Mouse (Mus musculus) liver, embryonic 15.5 days (tissue): ENCODE results near the gene Ablim2. TPM values are rescaled to one million over a fixed set of nuclear protein-coding genes. Genes with fewer than 3 reads are reported as not detected.

Experiments used
- ATAC-seq: fragments of 200-750 bp; cut with Nextera tagmentation; 2 replicates; pipeline ENCODE4 v1.8.0; 2017; ENCODE audit warnings: moderate number of reproducible peaks, mild to moderate bottlenecking, moderate library complexity; ENCODE audit not compliant: insufficient read depth
- H3K27ac ChIP-seq: fragments of 300-500 bp; sonication (generic); replicated peaks from 2 replicates; pipeline ENCODE4 v1.5.1; 2015; ENCODE audit warnings: mild to moderate bottlenecking, inconsistent platforms
- H3K27me3 ChIP-seq: fragments of 300-500 bp; sonication (generic); 2 replicates; pipeline ENCODE4 v1.6.1; 2015; ENCODE audit warnings: mild to moderate bottlenecking, inconsistent platforms
- H3K36me3 ChIP-seq: fragments of 300-500 bp; sonication (generic); replicated peaks from 2 replicates; pipeline ENCODE4 v1.6.1; 2015; ENCODE audit warnings: moderate library complexity, mild to moderate bottlenecking, inconsistent platforms
- H3K4me1 ChIP-seq: fragments of 300-500 bp; sonication (generic); replicated peaks from 2 replicates; pipeline ENCODE4 v1.6.1; 2015; ENCODE audit warnings: inconsistent platforms
- H3K4me2 ChIP-seq: fragments of 300-500 bp; sonication (generic); 2 replicates; pipeline ENCODE4 v1.6.1; 2015; ENCODE audit warnings: moderate library complexity, mild to moderate bottlenecking, inconsistent platforms
- H3K4me3 ChIP-seq: fragments of 300-500 bp; sonication (generic); replicated peaks from 2 replicates; pipeline ENCODE4 v1.5.1; 2015; ENCODE audit warnings: mild to moderate bottlenecking, inconsistent platforms
- H3K9ac ChIP-seq: fragments of 300-500 bp; sonication (generic); 2 replicates; pipeline ENCODE4 v1.6.1; 2015; ENCODE audit warnings: moderate library complexity, mild to moderate bottlenecking, inconsistent platforms
- H3K9me3 ChIP-seq: fragments of 300-500 bp; sonication (generic); replicated peaks from 2 replicates; pipeline ENCODE4 v1.6.1; 2016; ENCODE audit warnings: inconsistent platforms
- WGBS: fragments of 180-500 bp; shearing (Covaris S2); methylation state at CpG from one replicate; pipeline ENCODE4 v1.1.7; 2015; ENCODE audit warnings: mixed read lengths; ENCODE audit not compliant: insufficient replicate concordance; 5-methylcytosine and 5-hydroxymethylcytosine counted together
- polyA plus RNA-seq: library from polyadenylated mRNA; unstranded; fragments of >200 nt; fragmentation: Nextera tagmentation; extraction: Ambion mirVana; gene quantifications from 2 replicates; pipeline ENCODE4 v1.2.1, GENCODE M21; 2015

Ablim2 gene
- polyA plus RNA-seq, 1 experiment from 2014 or later = 0.36 TPM

DNA sequence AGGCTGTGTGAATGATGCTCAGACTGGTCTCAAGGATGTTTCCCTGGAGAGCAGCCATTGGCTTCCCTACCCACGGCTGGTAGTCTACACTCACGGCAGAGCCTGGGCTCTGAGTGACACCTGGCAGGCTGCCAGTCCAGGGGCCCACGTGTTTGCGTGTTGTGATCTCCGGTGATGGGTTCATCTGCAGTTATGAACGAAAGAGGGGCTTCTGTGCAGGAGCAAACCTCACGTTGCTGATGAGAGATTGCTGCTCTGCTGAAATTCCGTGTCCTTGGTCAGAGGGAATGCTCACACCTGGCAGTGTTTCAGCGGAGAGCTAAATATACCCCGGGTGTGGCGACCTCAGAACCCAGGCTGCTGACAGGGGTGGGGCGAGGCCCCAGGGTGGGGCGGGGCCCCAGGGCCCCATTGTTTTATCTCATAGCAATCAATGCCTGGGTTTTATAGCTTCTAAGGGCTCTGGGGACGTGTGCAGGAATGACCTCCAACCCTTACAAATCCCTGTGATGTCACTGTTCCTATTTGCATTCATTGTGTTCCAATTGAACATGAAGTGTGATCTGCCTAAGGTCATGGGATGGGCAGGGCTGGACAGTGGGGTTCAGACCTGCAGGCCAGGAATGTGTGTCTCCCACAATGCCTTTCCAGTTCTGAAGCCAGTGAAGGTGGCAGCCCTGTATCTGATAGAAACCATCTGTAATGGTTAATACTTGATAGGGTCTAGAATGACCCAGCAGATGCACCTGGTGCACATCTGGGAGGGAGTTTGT is 13.4 kb downstream of the Ablim2 start:
- H3K4me3 ChIP-seq = no peak overlapping the region
- no peak for ATAC-seq
- H3K27ac ChIP-seq = no peak overlapping the region
- no peak overlapping the region for H3K4me2 ChIP-seq
- H3K9ac ChIP-seq = no peak overlapping the region
- no peaks in the 10 kb centered on the region for H3K36me3 ChIP-seq
- WGBS = 43% methylated on average over 14 of the region's 14 CpGs
- no peaks in the 10 kb centered on the region for H3K27me3 ChIP-seq
- H3K4me1 ChIP-seq = no peaks in the 10 kb centered on the region
- H3K9me3 ChIP-seq = no peaks in the 10 kb centered on the region

GRCm38 (mm10) chr5:35773274-35774136 is 15.8 kb downstream of the Ablim2 start:
- H3K27me3 ChIP-seq = no peaks in the 10 kb centered on the region
- H3K4me2 ChIP-seq = no peak overlapping the region
- no peaks in the 10 kb centered on the region for H3K4me1 ChIP-seq
- no peak overlapping the region for H3K4me3 ChIP-seq
- no peak for ATAC-seq
- no peaks in the 10 kb centered on the region for H3K9me3 ChIP-seq
- WGBS = 52% methylated on average over 13 of the region's 13 CpGs
- no peaks in the 10 kb centered on the region for H3K36me3 ChIP-seq
- H3K27ac ChIP-seq = no peak overlapping the region
- H3K9ac ChIP-seq = no peak overlapping the region

DNA sequence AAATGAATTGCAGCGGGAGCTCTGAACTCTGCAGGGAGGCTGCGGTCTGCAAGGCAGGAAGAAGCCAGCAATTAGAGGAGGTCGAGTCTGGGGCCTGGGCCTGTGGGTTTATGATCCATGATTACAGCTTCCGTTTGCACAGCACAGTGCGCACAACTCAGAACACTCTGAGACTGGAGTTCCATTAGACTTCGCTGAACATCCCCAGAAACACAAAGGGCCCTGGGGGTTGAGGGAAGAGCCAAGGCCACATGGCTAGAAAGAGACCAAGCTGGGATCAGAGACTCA is 16.4 kb downstream of the Ablim2 start:
- no peaks in the 10 kb centered on the region for H3K27me3 ChIP-seq
- no peak overlapping the region for H3K9ac ChIP-seq
- no peaks in the 10 kb centered on the region for H3K36me3 ChIP-seq
- H3K4me2 ChIP-seq = no peak overlapping the region
- H3K4me3 ChIP-seq = no peak overlapping the region
- ATAC-seq = no peak
- H3K9me3 ChIP-seq = no peaks in the 10 kb centered on the region
- 25% methylated on average over 6 of the region's 6 CpGs for WGBS
- no peaks in the 10 kb centered on the region for H3K4me1 ChIP-seq
- no peak overlapping the region for H3K27ac ChIP-seq

- no peaks in the 10 kb centered on the region for H3K36me3 ChIP-seq
- no peak overlapping the region for H3K27ac ChIP-seq
- H3K4me2 ChIP-seq = no peak overlapping the region
- 45% methylated on average over 3 of the region's 3 CpGs for WGBS
- H3K9me3 ChIP-seq = no peaks in the 10 kb centered on the region
- no peak for ATAC-seq
- H3K4me3 ChIP-seq = no peak overlapping the region
- H3K4me1 ChIP-seq = 0 out of 2 replicates have a peak, but pooled peaks cover 7% of the 10 kb centered on the region
- H3K27me3 ChIP-seq = no peaks in the 10 kb centered on the region
- H3K9ac ChIP-seq = no peak overlapping the region
These were observed 23.4 kb downstream of the Ablim2 start for GRCm38 (mm10) chr5:35781116-35781515.

DNA sequence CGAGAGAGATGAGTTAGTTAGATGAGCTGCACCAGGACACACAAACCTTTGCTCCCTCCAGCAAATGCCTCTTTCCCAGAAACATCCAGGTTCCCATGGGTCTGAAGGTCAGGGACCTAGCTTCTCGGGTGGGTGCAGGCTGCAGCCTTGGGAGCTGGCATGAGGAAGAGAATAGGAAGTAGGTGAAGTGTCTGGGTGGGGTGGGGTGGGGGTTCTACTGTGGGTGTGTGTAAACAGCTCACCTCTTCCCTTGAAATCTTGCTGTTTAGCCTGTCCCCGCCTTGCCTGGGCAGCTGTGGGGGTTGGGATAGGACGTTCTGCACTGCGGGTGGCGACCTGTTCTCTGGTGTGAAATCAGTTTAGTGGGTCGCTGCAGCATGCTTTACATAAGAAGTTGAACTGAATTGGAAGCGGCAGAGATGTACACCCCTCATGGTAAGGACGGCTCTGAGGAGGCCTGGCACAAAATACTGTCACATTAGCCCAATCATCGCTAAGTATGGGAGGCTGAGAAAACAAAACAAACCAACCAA is 25.0 kb downstream of the Ablim2 start:
- Histone ChIP-seq H3K36me3 (no peaks in the 10 kb centered on the region), H3K27ac (no peak overlapping the region), H3K9me3 (no peaks in the 10 kb centered on the region), H3K4me1 (0 out of 2 replicates have a peak, but pooled peaks cover 7% of the 10 kb centered on the region), H3K9ac (no peak overlapping the region), H3K27me3 (no peaks in the 10 kb centered on the region), H3K4me2 (no peak overlapping the region), H3K4me3 (no peak overlapping the region)
- 41% methylated on average over 10 of the region's 10 CpGs for WGBS
- ATAC-seq = no peak; the same call in 1 of the 2 replicates

GRCm38 (mm10) chr5:35785853-35786252 is 28.2 kb downstream of the Ablim2 start:
- Histone ChIP-seq H3K36me3 (no peaks in the 10 kb centered on the region), H3K9ac (no peak overlapping the region), H3K27ac (no peak overlapping the region), H3K4me2 (no peak overlapping the region), H3K4me1 (peaks cover 7% of the 10 kb centered on the region; the same call in 1 of the 2 replicates), H3K27me3 (no peaks in the 10 kb centered on the region), H3K4me3 (no peak overlapping the region), H3K9me3 (no peaks in the 10 kb centered on the region)
- ATAC-seq = no peak
- 37% methylated on average over 7 of the region's 7 CpGs for WGBS

DNA sequence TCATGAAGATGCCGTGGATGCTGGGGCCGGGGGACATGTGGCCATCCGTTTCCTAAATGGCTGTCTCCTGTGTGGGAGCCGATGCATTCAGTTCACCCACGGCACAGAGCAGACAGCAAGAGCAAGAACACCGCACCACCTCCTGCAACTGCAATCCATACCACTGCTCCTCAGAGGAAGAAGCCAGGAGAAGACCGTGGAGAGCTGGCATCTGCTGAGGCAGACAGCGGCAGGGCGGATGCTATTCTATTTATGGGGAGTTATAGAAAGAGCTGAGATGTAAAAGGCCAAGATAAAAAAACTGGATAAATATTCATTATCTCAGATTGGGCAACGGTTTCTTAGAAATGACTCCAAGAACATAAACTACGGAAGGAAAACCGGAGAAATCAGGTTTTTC is 30.2 kb downstream of the Ablim2 start:
- WGBS = 72% methylated on average over 12 of the region's 12 CpGs
- no peaks in the 10 kb centered on the region for H3K9me3 ChIP-seq
- H3K4me3 ChIP-seq = no peak overlapping the region
- no peak overlapping the region for H3K9ac ChIP-seq
- ATAC-seq = no peak
- no peak overlapping the region for H3K4me2 ChIP-seq
- H3K27me3 ChIP-seq = no peaks in the 10 kb centered on the region
- no peak overlapping the region for H3K27ac ChIP-seq
- H3K36me3 ChIP-seq = no peaks in the 10 kb centered on the region
- peaks cover 6% of the 10 kb centered on the region; the same call in 1 of the 2 replicates for H3K4me1 ChIP-seq

GRCm38 (mm10) chr5:35788719-35789118 is 31.0 kb downstream of the Ablim2 start:
- no peak overlapping the region for H3K4me2 ChIP-seq
- no peak overlapping the region for H3K4me3 ChIP-seq
- H3K9ac ChIP-seq = no peak overlapping the region
- H3K36me3 ChIP-seq = no peaks in the 10 kb centered on the region
- H3K9me3 ChIP-seq = no peaks in the 10 kb centered on the region
- 69% methylated on average over 6 of the region's 6 CpGs for WGBS
- no peak for ATAC-seq
- no peaks in the 10 kb centered on the region; the same call in 1 of the 2 replicates for H3K4me1 ChIP-seq
- H3K27ac ChIP-seq = no peak overlapping the region
- H3K27me3 ChIP-seq = no peaks in the 10 kb centered on the region

GRCm38 (mm10) chr5:35789697-35790096 is 32.0 kb downstream of the Ablim2 start:
- Histone ChIP-seq H3K9ac (no peak overlapping the region), H3K27ac (no peak overlapping the region), H3K27me3 (no peaks in the 10 kb centered on the region), H3K4me3 (no peak overlapping the region), H3K9me3 (no peaks in the 10 kb centered on the region), H3K36me3 (no peaks in the 10 kb centered on the region), H3K4me2 (no peak overlapping the region), H3K4me1 (no peaks in the 10 kb centered on the region; the same call in 1 of the 2 replicates)
- ATAC-seq = no peak
- 28% methylated on average over 3 of the region's 3 CpGs for WGBS

GRCm38 (mm10) chr5:35790387-35791065 is 32.8 kb downstream of the Ablim2 start:
- ATAC-seq = no peak
- Histone ChIP-seq H3K36me3 (no peaks in the 10 kb centered on the region), H3K9me3 (no peaks in the 10 kb centered on the region), H3K27ac (no peak overlapping the region), H3K4me2 (no peak overlapping the region), H3K27me3 (no peaks in the 10 kb centered on the region), H3K9ac (no peak overlapping the region), H3K4me3 (no peak overlapping the region), H3K4me1 (no peaks in the 10 kb centered on the region; the same call in 1 of the 2 replicates)
- 25% methylated on average over 10 of the region's 10 CpGs for WGBS

DNA sequence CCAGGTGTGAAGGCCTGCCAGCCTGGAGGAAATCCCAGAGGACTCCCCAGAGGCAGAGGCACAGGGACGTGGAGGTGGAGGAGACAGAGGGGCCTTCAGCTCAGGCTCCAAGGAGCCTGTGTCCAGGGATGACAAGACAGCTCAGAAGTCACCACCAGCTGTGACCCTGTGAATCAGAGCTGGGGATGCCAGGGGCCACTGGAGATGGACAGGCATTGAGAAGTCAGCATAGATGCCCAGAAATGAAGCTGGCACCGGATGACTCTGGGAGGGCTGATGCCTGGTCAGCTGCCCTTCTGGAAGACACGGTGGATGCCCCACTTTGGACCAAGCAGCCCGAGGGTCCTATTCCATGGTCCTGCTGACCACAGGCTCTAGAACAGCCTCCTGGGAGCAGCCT is 36.3 kb downstream of the Ablim2 start:
- Histone ChIP-seq H3K27me3 (no peaks in the 10 kb centered on the region; the same call in 1 of the 2 replicates), H3K36me3 (no peaks in the 10 kb centered on the region), H3K9me3 (no peaks in the 10 kb centered on the region), H3K4me3 (no peak overlapping the region), H3K4me2 (no peak overlapping the region), H3K4me1 (no peaks in the 10 kb centered on the region; the same call in 1 of the 2 replicates), H3K9ac (no peak overlapping the region), H3K27ac (no peak overlapping the region)
- WGBS = 48% methylated on average over 4 of the region's 4 CpGs
- no peak for ATAC-seq
